Mouse (Mus musculus) B cell, adult 67 days (primary cell): ENCODE measurements around the gene Tnrc6a. TPM values are rescaled to one million over a fixed set of nuclear protein-coding genes. Genes with fewer than 3 reads are reported as not detected.

Source experiments
- total RNA-seq, 2 experiments: library from RNA; stranded (reverse); gene quantifications; 4 replicates each; pipeline ENCODE4 v1.2.4; 2023

The Tnrc6a gene
- total RNA-seq = 100 to 1,000 TPM; 101 to 128 TPM

GRCm38 (mm10) chr7:123123665-123124298, at the start of gene Tnrc6a:
Gene Tnrc6a, plus strand, starts transcription at chr7:123123885.

GRCm38 (mm10) chr7:123214365-123215075, 90.8 kb downstream of the Tnrc6a start, which contains the start of gene Slc5a11:
Gene Slc5a11, plus strand, starts transcription at chr7:123214780.

Other genes starting within 250 kb of the Tnrc6a start
- gene Rbbp6, start 158.2 kb upstream of the Tnrc6a start, total RNA-seq = 100 to 1,000 TPM; 178 to 183 TPM
- gene Slc5a11, start 90.9 kb downstream of the Tnrc6a start, total RNA-seq = not detected
- gene Lcmt1, start 245.9 kb downstream of the Tnrc6a start, total RNA-seq = 10 to 100 TPM; 12.7 to 16.1 TPM
- 100 to 1,000 TPM; 281 to 323 TPM for gene Arhgap17, start 246.0 kb downstream of the Tnrc6a start, total RNA-seq